Mouse (Mus musculus): Measurements from ENCODE around the gene Rpl7a.

Rpl7a gene

DNA sequence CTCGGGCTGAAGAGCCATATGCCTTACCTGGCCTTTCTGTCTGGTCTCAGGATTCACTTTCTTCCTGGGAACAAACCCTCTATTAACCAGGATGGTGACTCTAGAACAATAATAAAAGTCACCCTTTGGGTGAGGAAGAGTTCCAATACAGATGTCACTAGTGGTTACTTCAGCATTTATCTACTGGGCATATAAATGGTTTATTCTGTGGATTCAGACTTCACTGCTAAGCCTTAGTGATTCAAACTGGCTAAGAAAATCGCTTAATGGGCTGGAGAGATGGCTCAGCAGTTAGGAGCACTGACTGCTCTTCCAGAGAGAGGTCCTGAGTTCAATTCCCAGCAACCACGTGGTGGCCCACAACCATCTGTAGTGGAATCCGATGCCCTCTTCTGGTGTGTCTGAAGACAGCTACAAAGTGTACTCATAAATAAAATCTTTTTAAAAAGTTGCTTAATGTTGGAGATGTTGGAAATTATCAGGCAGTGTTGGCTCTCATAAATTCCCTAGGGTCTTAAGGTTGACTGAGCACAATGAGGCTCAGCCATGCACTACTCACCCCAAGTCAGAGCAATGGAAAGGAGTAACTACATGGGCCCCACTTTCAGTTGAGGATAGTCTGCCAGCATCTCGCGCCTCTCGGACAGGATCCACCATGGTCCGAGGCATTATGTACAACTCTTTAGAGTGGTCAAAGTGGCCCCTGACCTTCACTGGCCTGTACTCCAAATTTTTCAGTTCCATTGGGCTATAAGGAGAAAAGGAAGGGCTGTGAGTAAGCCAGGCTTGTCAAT, 3.8 kb downstream of the Rpl7a start:
- no peak for DNase-seq

DNA sequence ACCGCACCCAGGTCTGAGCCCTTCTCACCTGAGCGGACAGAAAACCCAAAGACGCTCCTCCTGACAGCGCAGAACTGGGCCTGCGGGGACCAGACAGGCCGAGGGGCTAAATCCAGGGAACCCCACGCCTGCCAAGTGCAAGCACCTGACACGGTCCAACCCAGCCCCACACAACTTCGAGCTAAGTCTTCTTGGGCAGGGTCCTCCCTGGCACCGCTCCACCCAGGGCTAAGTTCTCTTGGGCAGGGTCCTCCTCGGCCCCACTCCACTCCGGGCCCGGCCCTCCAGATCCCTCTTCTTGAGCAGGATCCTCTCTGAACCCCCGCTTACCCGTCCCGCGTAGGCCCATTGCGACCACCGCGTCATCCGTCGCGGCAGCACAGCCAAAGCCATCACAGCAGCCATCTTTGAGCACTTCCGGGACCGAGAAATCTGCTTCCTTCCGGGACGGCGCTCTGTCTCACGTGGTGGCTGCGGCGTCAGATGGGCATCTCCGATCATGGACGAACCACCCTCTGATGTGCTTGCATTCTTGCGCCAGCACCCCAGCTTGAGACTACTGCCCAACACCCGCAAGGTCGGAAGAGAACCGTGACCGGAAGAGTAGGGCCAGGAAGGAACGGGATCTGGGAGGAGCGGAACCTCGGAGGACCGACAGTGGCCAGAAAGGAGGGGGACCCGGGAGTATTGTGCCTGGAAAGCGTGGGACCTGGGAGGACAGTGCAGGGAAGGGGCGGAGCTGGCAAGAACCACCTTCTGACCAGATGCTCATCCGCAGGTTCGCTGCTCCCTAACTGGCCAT, 5.6 kb downstream of the Rpl7a start, which contains the start of the genes Surf2 and Surf1:
Surf2 (plus strand) TSS at position 441 of the 802 bp plus-strand sequence.
Surf1 (minus strand) TSS at position 604 of the 802 bp plus-strand sequence.
- peak; percentile 88 for DNase-seq

DNA sequence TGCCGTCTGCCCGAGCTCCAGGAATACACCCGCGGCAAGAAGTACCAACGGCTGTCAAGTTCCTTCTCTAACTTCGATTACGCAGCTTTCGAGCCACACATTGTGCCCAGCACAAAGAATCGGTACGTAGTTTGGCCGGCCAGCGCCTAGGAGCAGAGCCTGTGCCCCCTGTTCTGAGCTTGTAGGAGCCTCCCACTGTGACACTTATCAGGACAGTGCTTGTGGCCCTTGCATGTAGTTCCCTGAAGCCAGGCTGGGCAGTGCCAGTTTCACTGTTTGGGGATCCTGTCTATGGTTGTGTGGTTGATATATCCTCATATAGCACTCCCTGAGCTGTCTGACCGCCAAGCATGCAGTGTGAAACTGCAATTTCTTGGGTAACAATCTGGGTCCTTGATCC, 6.2 kb downstream of the Rpl7a start:
- no peak for DNase-seq

DNA sequence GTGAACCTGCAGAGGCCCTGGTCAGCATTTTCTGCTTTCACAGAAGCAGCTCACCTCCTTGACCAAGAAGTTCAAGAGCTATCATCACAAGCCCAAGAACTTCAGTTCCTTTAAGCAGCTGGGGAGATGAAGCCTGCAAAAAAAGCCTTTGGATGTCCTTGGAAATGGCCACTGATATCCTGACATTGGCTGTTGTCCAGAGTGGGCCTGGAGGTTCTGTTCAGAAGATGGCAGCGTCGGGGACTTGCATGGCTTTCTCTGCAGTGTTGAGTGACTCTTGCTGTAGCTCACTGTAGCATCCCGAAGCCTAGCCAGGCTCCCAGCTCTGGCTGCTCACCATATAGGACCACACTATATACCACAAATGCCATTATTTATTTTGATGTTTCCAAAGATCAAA, 9.1 kb downstream of the Rpl7a start:
- no peak for DNase-seq

DNA sequence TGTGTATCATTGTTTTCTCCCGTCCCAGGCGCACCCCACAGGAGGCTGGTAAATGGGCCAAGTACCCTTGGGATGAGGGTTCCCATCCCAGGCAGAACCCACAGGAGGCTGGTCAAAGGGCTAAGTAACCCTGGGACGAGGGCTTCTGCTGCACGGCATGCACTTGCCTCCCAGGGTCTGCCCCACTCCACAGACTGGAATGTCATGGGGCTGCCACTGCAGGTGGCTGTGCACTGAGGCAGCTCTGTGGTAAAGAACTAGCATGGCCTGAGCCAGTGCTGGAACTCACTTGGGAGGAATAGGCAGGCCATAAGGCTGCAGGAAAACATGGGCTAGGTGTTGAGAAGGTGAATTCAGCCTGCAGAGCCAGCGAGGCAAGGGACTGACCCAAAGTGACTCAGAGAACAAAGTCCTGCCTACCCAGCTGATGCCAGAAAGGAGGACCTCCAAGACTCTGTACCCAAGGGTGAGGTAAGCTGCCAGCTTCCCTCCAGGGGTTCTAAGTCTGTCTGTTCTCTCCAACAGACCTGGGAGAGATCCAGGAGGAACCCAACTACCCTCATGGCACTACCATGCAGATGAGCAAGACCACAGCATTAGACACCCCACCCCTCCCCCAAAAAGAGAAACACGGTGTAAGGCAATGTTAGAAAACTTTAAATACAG, 9.8 kb downstream of the Rpl7a start:
- no peak for DNase-seq

DNA sequence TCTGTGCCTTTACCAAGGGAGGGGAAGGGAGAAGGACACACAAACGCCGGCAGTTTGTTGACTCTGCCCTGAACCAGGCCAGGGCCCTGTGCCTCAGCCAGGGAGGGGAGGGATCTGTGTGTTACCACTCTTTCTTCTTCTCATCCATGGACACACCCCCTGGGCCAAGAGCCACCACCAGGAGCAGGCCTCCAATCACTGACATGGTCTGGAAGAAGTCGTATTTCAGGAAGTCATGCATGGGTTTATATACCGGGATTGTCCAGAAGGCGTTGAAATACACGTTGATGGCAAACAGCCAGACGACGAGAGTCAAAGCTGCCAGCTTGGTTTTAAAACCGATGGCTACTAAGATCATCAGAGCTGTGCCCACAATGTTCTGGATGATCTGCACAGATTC, 11.2 kb downstream of the Rpl7a start:
- no peak for DNase-seq

DNA sequence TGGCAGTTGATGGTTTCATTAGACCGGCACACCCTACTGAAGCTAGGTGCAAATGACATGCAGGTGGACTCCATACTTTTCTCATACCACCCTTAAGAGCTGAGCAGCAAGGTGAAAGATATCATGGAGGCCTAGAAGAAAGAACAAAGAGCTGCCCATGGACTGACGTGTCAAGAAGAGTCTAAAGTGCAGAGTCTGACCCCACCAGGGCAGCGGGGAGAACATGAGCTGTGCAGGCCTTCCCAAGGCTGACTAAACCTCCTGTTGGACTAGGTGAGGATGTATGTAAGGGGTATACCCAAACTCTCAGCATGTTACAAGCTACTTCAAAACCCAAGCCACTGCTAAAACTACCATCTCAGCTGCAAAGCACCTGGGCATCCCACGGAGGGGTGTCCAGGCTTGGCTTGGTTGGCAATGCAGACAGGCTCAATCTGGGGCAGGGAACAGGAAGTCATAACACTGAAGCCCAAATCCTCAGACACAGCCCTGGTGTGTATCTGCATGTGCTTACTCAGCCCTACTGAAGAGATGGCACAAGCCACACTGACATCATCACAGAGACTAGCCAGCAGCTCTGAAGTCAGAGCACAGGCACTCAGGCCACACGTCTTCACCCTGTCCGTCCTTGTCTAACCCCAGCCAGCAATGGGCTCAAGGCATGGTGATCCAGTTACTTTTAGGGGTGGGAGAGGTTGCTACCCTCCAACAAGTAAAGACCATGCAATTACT, 17.3 kb downstream of the Rpl7a start:
- no peak for DNase-seq

DNA sequence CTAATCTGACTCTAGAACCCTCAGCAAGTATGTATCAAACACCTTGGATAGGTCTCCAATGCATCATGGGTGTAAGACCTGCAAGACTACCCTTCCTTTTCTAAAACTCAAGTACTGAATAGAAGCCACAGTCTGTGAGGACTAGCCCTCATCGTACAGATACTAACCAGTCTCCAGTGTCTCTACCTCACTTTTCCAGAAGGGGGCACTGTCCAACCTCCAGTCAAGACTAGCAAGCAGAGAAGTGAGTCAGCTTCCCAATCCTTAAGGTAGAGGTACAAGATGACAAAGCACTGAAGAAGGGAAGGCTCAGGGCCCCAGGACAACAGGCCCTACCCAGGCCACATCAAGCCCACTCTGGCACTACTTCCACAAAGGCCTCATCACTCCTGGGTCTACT, 19.8 kb downstream of the Rpl7a start:
- DNase-seq: peak; percentile 66

DNA sequence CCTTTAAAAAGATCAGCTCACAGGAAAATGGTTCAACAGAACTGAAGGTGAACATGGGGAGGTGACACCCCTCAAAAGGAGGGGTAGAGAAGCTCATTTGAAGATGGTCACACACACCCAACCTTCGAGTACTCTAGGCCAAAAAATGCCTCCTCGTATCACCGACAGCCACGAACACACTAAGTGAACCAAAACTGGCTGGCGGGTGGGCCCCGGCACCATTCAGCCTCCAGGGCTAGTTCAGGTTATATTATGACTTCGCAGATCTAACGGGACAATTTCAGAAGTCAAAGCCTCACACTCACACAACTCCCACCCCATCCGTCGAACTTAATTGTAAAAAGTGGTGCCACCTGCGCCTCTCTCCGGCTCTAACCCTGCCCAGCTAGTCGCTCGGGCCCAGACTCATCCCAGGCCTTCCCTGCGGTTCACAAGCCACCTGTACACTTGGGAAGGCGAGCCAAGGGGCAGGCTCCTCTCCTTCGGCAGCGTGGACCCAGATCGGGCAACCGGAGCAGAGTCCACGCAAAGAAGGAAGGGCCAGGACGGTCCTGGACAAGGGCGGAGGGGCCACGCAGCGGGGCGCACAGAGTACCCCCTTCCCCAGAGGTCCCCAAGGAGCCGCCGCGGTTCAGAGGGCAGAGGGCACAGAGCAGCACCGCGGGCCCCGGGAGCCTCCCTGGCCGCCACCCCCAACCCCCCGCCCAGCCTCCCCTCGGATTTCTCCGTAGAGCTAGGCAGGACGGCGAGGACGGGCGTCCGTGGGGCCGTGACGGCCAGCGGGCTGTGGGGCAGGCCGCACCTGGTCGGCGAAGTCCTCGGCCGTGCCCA, 22.1 kb downstream of the Rpl7a start:
- DNase-seq: no peak

DNA sequence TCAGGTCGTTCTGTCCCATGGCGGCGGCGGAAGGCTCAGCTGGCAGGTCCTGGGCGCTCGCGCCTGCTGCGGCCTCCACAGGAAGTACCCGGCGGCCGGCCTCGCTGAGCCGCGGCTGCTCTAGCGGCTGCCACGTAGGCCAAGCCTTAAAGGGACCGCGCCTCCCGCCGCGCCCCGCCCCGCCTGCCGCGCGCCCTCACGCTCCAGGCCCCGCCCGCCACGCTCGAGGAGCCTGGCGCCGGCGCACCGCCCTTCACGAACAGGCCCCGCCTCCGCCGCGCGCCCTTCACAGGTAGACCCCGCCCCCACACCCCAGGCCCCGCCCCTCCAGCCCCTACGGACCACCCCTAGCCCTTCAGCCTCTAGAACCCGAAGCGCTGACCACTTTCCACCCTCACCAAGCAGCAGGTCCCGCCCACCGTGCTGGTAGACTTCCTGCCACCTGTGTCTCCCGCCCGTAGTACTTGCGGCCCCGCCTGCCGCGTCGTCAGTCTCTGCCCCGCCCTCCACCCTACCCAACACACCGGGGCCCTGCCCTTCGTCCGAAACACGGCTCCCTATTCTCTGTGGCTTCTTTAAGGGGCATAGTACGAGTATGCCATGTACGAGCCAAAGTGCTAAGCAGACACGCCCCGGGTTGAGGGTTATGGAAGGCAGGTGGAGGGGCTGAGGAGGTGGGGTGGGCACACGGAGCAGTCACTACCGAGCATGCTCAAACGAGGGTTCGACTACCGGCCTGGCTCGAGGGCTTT, 22.9 kb downstream of the Rpl7a start, which contains the start of the genes Surf4 and Stkld1:
Surf4 (minus strand) TSS at position 625 of the 752 bp plus-strand sequence.
Stkld1 (plus strand) TSS at position 744 of the 752 bp plus-strand sequence.
- DNase-seq: peak; percentile 94

DNA sequence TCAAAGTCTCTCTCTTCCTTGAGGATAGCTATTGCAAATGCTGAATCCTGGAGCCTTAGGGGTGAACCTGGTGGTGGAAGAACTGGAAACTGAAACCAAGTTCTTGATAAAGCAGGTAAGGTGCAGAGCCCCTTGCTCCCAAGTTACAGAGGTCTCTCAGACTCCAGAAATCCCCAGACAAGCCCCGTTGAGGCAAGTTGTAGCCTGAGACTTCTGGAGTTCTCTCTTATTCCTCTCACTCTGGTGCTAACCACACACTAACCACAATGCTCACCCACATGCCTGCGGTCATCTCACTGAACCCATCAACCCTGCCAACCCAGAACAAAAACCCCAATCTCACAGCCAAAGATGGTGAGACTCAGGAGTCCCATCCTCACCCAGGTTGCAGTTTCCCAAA, 24.7 kb downstream of the Rpl7a start:
- no peak for DNase-seq

DNA sequence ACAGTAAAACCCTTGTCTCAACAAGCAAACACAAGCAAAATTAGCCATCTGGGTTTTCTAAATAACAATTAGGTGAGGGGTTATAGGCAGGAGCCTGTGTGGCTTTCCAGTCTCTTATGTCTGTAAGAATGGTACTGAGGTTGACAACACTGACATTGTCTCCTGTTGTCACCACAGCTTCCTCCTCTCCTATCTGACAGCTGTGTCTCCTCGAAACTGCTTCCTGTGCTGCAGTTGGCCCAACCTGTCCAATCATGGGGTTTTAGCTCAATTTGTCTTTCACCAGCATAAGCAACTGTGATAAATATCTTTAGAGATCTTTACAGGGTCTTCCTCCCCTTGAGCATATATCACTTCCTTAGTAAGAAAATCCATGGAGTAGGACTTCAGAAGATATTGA, 25.9 kb downstream of the Rpl7a start:
- no peak for DNase-seq

DNA sequence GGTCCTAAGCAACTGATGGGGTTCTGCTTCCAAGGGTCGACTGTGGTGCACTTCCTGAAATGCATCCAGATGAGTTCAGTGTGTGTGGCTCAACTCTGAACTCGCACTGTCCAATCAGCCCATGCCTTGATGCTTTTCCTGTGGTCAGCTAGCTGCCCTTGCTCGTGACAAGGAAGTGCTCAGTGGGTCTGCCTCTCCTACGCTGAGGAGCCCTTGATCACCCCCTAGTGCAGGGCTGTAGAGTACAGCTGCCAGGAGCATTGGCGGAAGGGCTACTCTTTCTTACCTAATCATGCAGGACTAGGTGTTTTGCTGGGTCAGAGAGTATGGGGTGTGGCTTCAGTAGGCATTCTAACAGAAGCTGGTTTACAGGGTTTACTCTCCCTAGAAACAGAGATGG, 31.0 kb downstream of the Rpl7a start:
- DNase-seq: peak; percentile 54

DNA sequence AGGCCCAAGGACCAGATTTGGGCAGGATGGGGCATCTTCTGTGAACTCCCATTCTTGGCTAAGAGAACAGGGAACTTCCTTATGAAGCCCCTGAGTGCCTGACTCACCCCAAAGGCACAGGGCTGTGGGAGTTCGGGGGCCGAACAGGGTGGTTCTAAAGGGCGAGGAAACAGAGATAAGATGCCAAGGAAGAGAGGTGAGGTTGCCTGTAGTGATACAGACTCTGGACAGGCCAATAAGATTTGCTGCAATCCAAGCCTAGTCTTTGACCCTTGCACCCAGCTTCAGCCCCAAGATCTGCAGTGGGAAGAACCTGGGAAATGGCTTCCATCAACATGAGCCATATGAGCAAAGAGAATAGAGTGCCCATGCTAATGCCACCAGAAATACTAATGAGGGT, 32.7 kb downstream of the Rpl7a start:
- DNase-seq: no peak

DNA sequence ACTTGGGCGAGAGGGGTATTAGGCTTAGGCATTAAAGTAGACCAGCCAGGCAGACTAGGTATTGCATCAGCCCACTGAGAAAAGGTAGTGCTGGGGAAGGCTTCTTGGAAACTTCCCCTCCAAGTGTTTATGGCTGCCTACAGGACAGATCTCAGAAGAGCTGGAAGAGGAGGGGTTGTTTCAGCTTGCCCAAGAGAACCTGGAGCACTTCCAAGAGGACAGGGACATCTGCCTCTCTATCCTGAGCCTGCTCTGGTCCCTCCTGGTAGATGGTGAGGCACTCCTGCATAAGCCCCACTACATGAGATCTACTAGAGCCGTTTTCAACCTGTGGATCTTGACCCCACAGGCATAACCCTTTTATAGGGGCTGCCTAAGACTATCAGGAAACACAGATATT, 39.8 kb downstream of the Rpl7a start:
- no peak for DNase-seq

DNA sequence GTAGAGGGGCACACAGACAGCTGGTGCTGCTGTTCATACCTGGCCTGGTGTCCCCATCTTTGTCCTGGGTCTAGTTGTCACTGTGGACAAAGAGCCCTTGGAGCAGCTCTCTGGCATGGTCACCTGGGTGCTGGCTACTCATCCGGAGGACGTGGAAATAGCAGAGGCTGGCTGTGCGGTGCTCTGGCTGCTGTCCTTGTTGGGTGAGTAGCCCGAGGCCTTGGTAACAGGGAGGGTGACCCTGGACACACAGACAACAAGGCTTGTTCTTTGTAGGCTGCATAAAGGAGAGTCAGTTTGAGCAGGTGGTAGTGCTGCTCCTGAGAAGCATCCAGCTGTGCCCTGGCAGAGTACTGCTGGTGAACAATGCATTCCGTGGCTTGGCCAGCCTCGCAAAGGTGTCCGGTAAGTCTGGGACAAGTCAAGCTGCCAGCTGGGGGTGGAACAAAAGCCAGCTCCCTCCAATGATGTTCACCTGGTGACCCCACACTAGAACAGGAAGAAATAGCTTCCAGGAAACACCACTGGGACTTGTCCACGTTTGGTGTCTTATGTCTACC, 40.9 kb downstream of the Rpl7a start:
- no peak for DNase-seq

DNA sequence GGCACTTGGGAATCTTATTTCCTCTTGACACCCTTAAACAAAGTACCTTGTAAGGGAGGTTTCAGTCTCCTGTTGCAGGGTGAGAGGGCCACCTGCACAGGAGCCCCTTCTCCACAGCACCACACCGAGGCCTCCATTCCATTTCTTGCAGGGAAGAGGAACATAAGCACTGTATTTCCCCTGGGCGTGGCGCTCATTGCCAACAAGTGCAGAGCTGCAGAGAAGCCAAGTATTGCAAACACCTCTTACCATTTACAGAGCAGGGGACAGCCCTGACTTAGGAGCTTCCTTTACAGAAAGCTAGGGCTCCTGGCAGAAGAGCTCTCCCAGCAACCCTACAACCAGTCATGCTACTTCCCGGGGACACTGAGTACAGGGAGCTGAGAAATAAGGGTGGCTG, 41.6 kb downstream of the Rpl7a start:
- DNase-seq: no peak

DNA sequence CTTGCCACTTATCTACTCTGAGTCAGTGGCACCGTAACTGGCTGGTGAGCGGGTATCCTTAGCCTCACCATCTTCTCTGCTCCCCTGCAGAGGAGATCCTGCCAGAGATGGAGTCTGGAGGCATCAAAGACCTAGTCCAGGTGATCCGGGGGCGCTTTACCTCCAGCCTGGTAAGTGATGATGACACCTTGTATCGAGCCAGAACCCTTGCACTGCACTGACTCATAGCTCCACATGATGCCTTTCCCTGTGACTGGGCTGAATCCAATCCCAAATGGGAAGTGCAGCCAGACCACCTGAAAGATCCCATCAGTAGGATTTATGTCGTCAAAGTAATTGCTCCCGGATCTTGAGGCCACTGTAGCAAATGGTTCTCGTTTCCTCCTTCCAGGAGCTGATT, 42.3 kb downstream of the Rpl7a start:
- no peak for DNase-seq

DNA sequence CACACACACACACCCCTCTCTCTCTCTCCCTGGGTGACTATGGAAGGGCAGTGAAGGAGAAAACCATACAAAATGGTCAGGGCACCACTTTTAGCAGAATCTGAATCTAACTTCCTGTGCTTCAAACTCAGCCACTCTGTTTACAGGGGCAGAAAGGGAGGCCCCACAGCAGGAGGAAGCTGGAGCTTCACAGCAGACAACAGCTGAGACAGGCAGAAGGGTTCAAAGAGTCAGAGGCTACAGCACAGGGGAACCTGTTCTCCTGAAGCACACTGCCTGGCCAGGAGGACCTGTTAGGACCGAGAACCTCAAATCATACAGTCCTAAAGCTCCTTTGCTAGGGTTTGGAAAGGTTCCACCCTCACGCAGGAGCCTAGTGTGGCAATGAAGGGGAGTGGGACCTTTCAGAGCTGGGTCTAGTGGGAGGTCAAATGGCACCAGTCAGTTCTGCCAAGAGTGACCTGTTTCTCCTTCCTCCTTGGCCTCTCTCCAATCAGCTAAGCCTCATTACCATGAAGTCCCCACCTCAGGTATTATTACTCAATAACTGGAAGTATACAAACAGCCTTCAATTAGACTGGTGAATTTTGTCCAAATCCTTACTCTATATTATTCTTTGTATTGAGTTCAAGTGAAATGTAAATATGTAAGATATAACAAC, 44.3 kb downstream of the Rpl7a start:
- no peak for DNase-seq
